Comparison of ENCODE assay signal across 10 mouse cellular contexts in genomic region chr15:93713428-93713827, GRCm38 (mm10).
DNase-seq lines count a peak whose midpoint lies in the region; ATAC-seq lines count a peak whose summit lies in the region.
"Had no signal": no experiment of that assay in that cellular context is flagged by ENCODE, and none has a peak within 500 bp of the region (broad histone marks: within the 10 kb centered on the region; RNA-seq: fewer than 3 reads in every experiment).

No protein-coding gene starts in this region.

- intact Hi-C loops in heart, postnatal 14 days (cut with DNase I): no loop called here

- no peaks in the 10 kb centered on the region for H3K27me3 ChIP-seq in heart, embryonic 10.5 days (ENCODE audit: insufficient read depth, poor library complexity, severe bottlenecking)
- no peaks in the 10 kb centered on the region for H3K27me3 ChIP-seq in hindbrain, embryonic 12.5 days
- H3K27me3 ChIP-seq in forebrain, embryonic 11.5 days (ENCODE audit: control insufficient read depth, insufficient read depth, low read length): no peaks in the 10 kb centered on the region
- H3K27me3 ChIP-seq: hindbrain, embryonic 15.5 days had no signal

- 81% methylated on average over 7 of the region's 7 CpGs for WGBS in heart, embryonic 10.5 days
- WGBS in hindbrain, embryonic 12.5 days: 93% methylated on average over 7 of the region's 7 CpGs
- WGBS in forebrain, embryonic 11.5 days: 94% methylated on average over 7 of the region's 7 CpGs

- no peak overlapping the region for H3K4me2 ChIP-seq in hindbrain, embryonic 12.5 days (replicated peaks)
- H3K4me2 ChIP-seq in forebrain, embryonic 11.5 days (ENCODE audit: low read depth, low read length, severe bottlenecking): no peak overlapping the region
- H3K4me2 ChIP-seq: hindbrain, embryonic 15.5 days had no signal

- no peak for ATAC-seq in hindbrain, embryonic 12.5 days (ENCODE audit: low FRiP score)
- no peak for ATAC-seq in forebrain, embryonic 11.5 days (replicated peaks; ENCODE audit: low FRiP score)

- no peak overlapping the region for H3K4me3 ChIP-seq in heart, embryonic 10.5 days
- H3K4me3 ChIP-seq in hindbrain, embryonic 12.5 days: no peak overlapping the region
- no peak overlapping the region for H3K4me3 ChIP-seq in forebrain, embryonic 11.5 days (ENCODE audit: low read depth, low read length)
- H3K4me3 ChIP-seq: hindbrain, embryonic 15.5 days; megakaryocyte, embryonic 14.5 days had no signal

- H3K9ac ChIP-seq in hindbrain, embryonic 12.5 days: no peak overlapping the region
- H3K9ac ChIP-seq in forebrain, embryonic 11.5 days (ENCODE audit: low read length): no peak overlapping the region
- H3K9ac ChIP-seq: hindbrain, embryonic 15.5 days had no signal

- peaks cover 21% of the 10 kb centered on the region for H3K4me1 ChIP-seq in heart, embryonic 10.5 days
- H3K4me1 ChIP-seq in hindbrain, embryonic 12.5 days: no peaks in the 10 kb centered on the region
- H3K4me1 ChIP-seq in forebrain, embryonic 11.5 days (replicated peaks; ENCODE audit: control insufficient read depth, insufficient read depth, low read length): no peaks in the 10 kb centered on the region
- H3K4me1 ChIP-seq: hindbrain, embryonic 15.5 days had no signal

- H3K36me3 ChIP-seq in heart, embryonic 10.5 days: no peaks in the 10 kb centered on the region
- H3K36me3 ChIP-seq in hindbrain, embryonic 12.5 days: no peaks in the 10 kb centered on the region
- H3K36me3 ChIP-seq in forebrain, embryonic 11.5 days (ENCODE audit: control insufficient read depth, insufficient read depth, low read length): no peaks in the 10 kb centered on the region
- H3K36me3 ChIP-seq: hindbrain, embryonic 15.5 days had no signal

- no peak overlapping the region for H3K27ac ChIP-seq in heart, embryonic 10.5 days
- no peak overlapping the region for H3K27ac ChIP-seq in hindbrain, embryonic 12.5 days
- H3K27ac ChIP-seq in forebrain, embryonic 11.5 days (ENCODE audit: low read depth, low read length): no peak overlapping the region
- H3K27ac ChIP-seq: hindbrain, embryonic 15.5 days had no signal

- no peaks in the 10 kb centered on the region for H3K9me3 ChIP-seq in heart, embryonic 10.5 days
- no peaks in the 10 kb centered on the region for H3K9me3 ChIP-seq in hindbrain, embryonic 12.5 days (replicated peaks)
- H3K9me3 ChIP-seq in forebrain, embryonic 11.5 days (ENCODE audit: control insufficient read depth, low read length): no peaks in the 10 kb centered on the region
- H3K9me3 ChIP-seq: hindbrain, embryonic 15.5 days; megakaryocyte, embryonic 14.5 days had no signal

- DNase-seq in heart, adult 11 months: peak; percentile 98
- no peak for DNase-seq in heart, embryonic 10.5 days (ENCODE audit: low spot score)
- peak; percentile 84 for DNase-seq in adrenal gland, adult 2 months
- peak; percentile 76 to 83 for DNase-seq in heart, postnatal 14 days
- peak; percentile 91 for DNase-seq in lung, postnatal 10 days
- peak; percentile 60 to 89 for DNase-seq in urinary bladder, postnatal 36 days (ENCODE audit: low spot score in 2 of 2)
- DNase-seq in forebrain, embryonic 11.5 days (ENCODE audit: low spot score): no peak

Comparison
In these comparisons a context has a peak if more than half of its experiments do, and no peak if none do; other contexts are left out.
1. DNase-seq: peak in heart, adult 11 months (single experiment), adrenal gland, adult 2 months (single experiment), heart, postnatal 14 days (2 of 2), lung, postnatal 10 days (single experiment) and urinary bladder, postnatal 36 days (2 of 2); none in heart, embryonic 10.5 days (single experiment) and forebrain, embryonic 11.5 days (single experiment).